Mouse (Mus musculus) midbrain, embryonic 16.5 days (tissue): ENCODE data around the gene Arhgap27. TPM values are rescaled to one million over a fixed set of nuclear protein-coding genes. Genes with fewer than 3 reads are reported as not detected.

Experiments
- ATAC-seq: fragments of 200-750 bp; cut with Nextera tagmentation; 2 replicates; pipeline ENCODE4 v1.8.0; 2017; ENCODE audit warnings: moderate TSS enrichment
- H3K27ac ChIP-seq: fragments of 300-500 bp; sonication (generic); 2 replicates; pipeline ENCODE4 v1.5.1; 2014; ENCODE audit warnings: mild to moderate bottlenecking, low read length, mixed read lengths
- H3K27me3 ChIP-seq: fragments of 300-500 bp; sonication (generic); 2 replicates; pipeline ENCODE4 v1.6.1; 2014; ENCODE audit warnings: low read depth, low read length, mixed read lengths; ENCODE audit not compliant: control insufficient read depth, insufficient read depth
- H3K36me3 ChIP-seq: fragments of 300-500 bp; sonication (generic); 2 replicates; pipeline ENCODE4 v1.6.1; 2014; ENCODE audit warnings: mild to moderate bottlenecking, low read length, moderate library complexity, mixed read lengths; ENCODE audit not compliant: control insufficient read depth, insufficient read depth
- H3K4me1 ChIP-seq: fragments of 300-500 bp; sonication (generic); 2 replicates; pipeline ENCODE4 v1.6.1; 2014; ENCODE audit warnings: mild to moderate bottlenecking, low read length, mixed read lengths; ENCODE audit not compliant: control insufficient read depth, insufficient read depth
- H3K4me2 ChIP-seq: fragments of 300-500 bp; sonication (generic); 2 replicates; pipeline ENCODE4 v1.6.1; 2014; ENCODE audit warnings: mild to moderate bottlenecking, low read length, mixed read lengths
- H3K4me3 ChIP-seq: fragments of 300-500 bp; sonication (generic); 2 replicates; pipeline ENCODE4 v1.5.1; 2014; ENCODE audit warnings: low read depth, mild to moderate bottlenecking, low read length, moderate library complexity, mixed read lengths
- H3K9ac ChIP-seq: fragments of 300-500 bp; sonication (generic); 2 replicates; pipeline ENCODE4 v1.6.1; 2014; ENCODE audit warnings: low read depth, low read length, mixed read lengths
- H3K9me3 ChIP-seq: fragments of 300-500 bp; sonication (generic); replicated peaks from 2 replicates; pipeline ENCODE4 v1.6.1; 2014; ENCODE audit warnings: mild to moderate bottlenecking, low read length, mixed read lengths; ENCODE audit not compliant: control insufficient read depth, poor library complexity, severe bottlenecking
- WGBS: fragments of 180-500 bp; shearing (Covaris S2); extraction: QIAGEN DNeasy Blood & Tissue Kit; methylation state at CpG from one replicate; pipeline ENCODE4 v1.1.7; 2014; 5-methylcytosine and 5-hydroxymethylcytosine counted together
- polyA plus RNA-seq: library from polyadenylated mRNA; unstranded; fragments of >200 nt; fragmentation: Nextera tagmentation; extraction: Ambion mirVana; gene quantifications from 2 replicates; pipeline ENCODE4 v1.2.1, GENCODE M21; 2015

Arhgap27 gene
- polyA plus RNA-seq, 1 experiment from 2014 or later: 4.4 TPM

DNA sequence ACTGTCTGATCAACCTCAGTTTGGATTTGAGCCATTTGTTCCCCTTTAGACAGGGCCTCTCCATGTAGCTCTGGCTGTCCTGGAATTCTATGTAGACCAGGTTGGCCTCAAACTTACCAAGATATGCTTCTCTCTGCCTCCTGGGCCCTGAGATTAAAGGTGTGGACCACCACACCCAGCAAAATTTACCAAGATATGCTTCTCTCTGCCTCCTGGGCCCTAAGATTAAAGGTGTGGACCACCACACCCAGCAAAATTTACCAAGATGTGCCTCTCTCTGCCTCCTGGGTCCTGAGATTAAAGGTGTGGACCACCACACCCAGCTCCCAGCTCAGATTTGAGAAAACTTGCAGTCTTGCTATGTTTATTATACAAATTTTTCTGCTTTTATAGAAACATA is 41.1 kb upstream of the Arhgap27 start:
- Histone ChIP-seq H3K27me3 (no peaks in the 10 kb centered on the region), H3K9ac (no peak overlapping the region), H3K4me2 (no peak overlapping the region), H3K9me3 (no peaks in the 10 kb centered on the region), H3K36me3 (peaks cover 6% of the 10 kb centered on the region; the same call in 1 of the 2 replicates), H3K4me3 (no peak overlapping the region), H3K4me1 (no peaks in the 10 kb centered on the region), H3K27ac (no peak overlapping the region)
- ATAC-seq: no peak

DNA sequence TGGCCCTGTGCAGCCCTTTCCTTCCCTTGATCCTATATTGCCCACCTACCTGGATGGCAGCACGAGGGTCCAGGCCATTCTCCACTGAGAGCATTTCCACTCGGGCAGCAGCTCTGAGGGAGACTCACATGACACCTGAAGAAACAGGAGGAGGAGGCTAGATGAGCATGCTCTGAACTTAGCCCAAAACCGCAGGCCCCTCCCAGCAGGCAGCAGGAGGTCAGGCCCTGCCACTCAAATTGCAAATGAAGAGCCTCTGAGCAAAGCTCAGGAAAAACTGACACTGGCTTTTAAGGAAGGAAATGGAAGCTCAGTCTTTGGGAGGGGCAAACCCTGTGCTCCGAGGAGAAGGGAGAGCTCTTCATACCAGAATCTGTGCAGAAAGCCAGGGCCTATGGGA is 40.3 kb upstream of the Arhgap27 start:
- Histone ChIP-seq H3K4me3 (no peak overlapping the region), H3K4me2 (no peak overlapping the region), H3K27ac (no peak overlapping the region), H3K9ac (no peak overlapping the region), H3K4me1 (no peaks in the 10 kb centered on the region), H3K27me3 (no peaks in the 10 kb centered on the region), H3K36me3 (peaks cover 6% of the 10 kb centered on the region; the same call in 1 of the 2 replicates), H3K9me3 (no peaks in the 10 kb centered on the region)
- ATAC-seq: no peak
- 73% methylated on average over 4 of the region's 4 CpGs for WGBS

DNA sequence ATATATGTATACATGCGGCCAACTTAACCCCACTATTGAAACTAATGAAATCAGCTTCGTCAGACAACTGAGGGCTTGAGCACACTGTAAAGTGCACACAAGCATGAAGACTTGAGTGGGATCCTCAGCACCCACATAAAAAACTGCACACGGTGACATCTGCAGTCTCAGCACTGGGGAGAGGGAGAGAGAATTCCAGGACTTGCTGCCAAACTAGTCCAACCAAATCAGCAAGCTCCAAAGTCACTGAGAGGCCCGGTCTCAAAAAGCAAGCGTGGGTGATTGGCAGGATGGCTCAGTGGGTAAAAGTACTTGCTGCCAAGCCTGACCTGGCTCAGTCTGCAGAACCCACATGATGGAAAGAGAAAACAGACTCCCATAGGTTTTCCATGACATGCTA is 39.2 kb upstream of the Arhgap27 start:
- 94% methylated on average over 5 of the region's 5 CpGs for WGBS
- H3K27me3 ChIP-seq: no peaks in the 10 kb centered on the region
- H3K9ac ChIP-seq: no peak overlapping the region
- no peaks in the 10 kb centered on the region for H3K9me3 ChIP-seq
- no peak overlapping the region for H3K4me3 ChIP-seq
- H3K27ac ChIP-seq: no peak overlapping the region
- no peak for ATAC-seq
- H3K36me3 ChIP-seq: peaks cover 6% of the 10 kb centered on the region; the same call in 1 of the 2 replicates
- no peaks in the 10 kb centered on the region for H3K4me1 ChIP-seq
- no peak overlapping the region for H3K4me2 ChIP-seq

DNA sequence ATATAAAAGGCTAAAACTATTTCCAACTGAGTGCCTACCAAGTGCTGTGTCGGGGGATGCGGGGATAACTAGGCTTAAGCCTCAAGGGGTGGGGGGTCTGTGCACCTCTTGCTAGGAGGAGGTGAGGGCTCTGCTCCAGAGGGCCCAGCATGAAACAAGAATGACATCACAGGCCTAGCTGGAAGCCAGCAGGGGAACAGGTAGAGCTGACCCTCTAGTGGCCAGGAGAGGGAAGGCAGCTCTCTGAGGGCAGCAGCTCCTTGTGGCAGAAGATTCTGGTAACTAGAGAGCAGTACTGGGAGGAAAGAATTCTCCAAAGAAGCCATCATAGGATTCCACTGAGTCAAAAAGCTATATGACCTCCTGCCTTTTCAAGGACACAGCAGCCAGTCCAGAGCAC is 38.7 kb upstream of the Arhgap27 start:
- no peak for ATAC-seq
- Histone ChIP-seq H3K4me3 (no peak overlapping the region), H3K4me2 (no peak overlapping the region), H3K36me3 (peaks cover 6% of the 10 kb centered on the region; the same call in 1 of the 2 replicates), H3K27ac (no peak overlapping the region), H3K9ac (no peak overlapping the region), H3K9me3 (no peaks in the 10 kb centered on the region), H3K27me3 (no peaks in the 10 kb centered on the region), H3K4me1 (no peaks in the 10 kb centered on the region)
- WGBS: 62% methylated on average over 2 of the region's 2 CpGs

DNA sequence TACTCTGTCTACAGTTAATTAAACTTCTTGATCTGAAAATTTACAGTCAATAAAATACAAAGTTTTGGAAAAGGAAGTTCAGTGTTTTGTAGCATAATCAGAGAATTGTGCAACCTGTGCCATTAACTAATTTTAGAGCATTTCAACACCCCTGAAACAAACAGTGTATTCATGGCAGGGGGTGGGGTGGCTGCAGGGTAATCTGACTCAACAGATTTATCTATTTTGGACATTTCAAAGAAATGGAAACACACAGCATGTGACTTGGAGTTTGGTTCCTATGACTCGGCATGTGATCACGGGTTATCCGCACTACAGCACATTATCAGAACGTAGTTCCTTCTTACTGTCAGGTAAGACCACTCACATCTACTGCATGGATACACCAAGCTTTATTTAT is 36.5 kb upstream of the Arhgap27 start:
- peaks cover 14% of the 10 kb centered on the region for H3K36me3 ChIP-seq
- H3K4me1 ChIP-seq: no peaks in the 10 kb centered on the region
- H3K4me2 ChIP-seq: no peak overlapping the region
- H3K27me3 ChIP-seq: no peaks in the 10 kb centered on the region
- no peak overlapping the region for H3K4me3 ChIP-seq
- ATAC-seq: no peak
- no peak overlapping the region for H3K27ac ChIP-seq
- 95% methylated on average over 4 of the region's 4 CpGs for WGBS
- H3K9me3 ChIP-seq: no peaks in the 10 kb centered on the region
- no peak overlapping the region for H3K9ac ChIP-seq

DNA sequence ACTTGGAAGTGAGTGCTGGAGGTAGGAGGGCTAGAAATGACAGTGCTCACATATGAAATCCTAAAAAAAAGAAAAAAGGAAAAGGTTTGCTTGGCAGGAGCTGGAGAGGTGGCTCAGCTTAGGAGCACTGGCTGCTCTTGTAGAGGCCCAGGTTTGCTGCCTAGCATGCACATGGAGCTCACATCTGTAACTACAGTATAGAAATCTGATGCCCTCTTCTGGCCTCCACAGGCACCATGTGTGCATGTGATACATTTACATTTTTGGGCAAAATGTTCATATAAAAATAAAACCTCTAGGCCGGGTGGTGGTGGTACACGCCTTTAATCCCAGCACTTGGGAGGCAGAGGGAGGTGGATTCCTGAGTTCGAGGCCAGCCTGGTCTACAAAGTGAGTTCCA is 35.6 kb upstream of the Arhgap27 start:
- Histone ChIP-seq H3K9ac (no peak overlapping the region), H3K4me3 (no peak overlapping the region), H3K27ac (no peak overlapping the region), H3K9me3 (no peaks in the 10 kb centered on the region), H3K36me3 (peaks cover 17% of the 10 kb centered on the region), H3K27me3 (no peaks in the 10 kb centered on the region), H3K4me2 (no peak overlapping the region), H3K4me1 (no peaks in the 10 kb centered on the region)
- ATAC-seq: no peak
- WGBS: 90% methylated on average over 3 of the region's 3 CpGs

DNA sequence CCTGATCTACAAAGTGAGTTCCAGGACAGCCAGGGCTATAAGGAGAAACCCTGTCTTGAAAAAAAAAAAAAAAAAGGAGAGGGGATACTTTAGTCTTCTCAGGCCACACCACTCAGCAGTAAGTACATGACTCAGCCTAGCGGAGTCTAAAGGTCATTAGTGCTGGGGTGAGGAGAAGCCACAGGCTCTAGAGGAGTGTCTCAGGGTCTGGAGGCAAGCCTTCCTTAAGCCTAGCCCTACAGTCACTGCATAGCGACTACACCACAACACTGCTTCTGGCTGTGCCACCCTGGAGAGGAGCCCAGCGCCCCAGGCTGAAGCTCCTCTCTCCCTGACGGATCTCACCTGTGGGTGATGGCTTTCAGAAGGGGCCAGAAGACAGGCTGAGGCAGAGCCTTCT is 33.2 kb upstream of the Arhgap27 start:
- H3K36me3 ChIP-seq: peaks cover 19% of the 10 kb centered on the region
- H3K4me1 ChIP-seq: no peaks in the 10 kb centered on the region
- H3K9ac ChIP-seq: no peak overlapping the region
- 99% methylated on average over 4 of the region's 4 CpGs for WGBS
- no peak overlapping the region for H3K4me3 ChIP-seq
- H3K27ac ChIP-seq: no peak overlapping the region
- no peak for ATAC-seq
- H3K4me2 ChIP-seq: no peak overlapping the region
- no peaks in the 10 kb centered on the region for H3K27me3 ChIP-seq
- H3K9me3 ChIP-seq: no peaks in the 10 kb centered on the region

DNA sequence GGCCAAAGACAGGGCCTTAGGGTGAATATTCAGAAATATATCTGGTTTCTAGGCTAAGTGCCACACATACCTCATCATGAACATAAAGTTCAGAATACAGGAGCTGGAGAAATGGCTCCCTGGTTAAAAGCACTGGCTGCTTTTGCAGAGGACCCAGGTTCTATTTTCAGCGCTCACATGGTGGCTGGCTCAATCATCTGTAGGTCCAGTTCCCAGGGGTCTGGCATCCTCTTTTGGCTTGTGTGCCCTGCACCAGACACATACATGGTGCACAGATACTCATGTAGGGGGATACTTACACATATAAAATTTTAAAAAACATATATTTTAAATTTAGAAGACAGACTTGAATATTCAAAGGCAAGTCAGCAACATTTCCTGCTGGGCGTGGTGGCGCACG is 32.7 kb upstream of the Arhgap27 start:
- H3K27ac ChIP-seq: no peak overlapping the region
- H3K27me3 ChIP-seq: no peaks in the 10 kb centered on the region
- no peaks in the 10 kb centered on the region for H3K9me3 ChIP-seq
- 93% methylated on average over 4 of the region's 4 CpGs for WGBS
- no peak for ATAC-seq
- peaks cover 19% of the 10 kb centered on the region for H3K36me3 ChIP-seq
- no peak overlapping the region for H3K4me2 ChIP-seq
- H3K4me3 ChIP-seq: no peak overlapping the region
- H3K4me1 ChIP-seq: no peaks in the 10 kb centered on the region
- H3K9ac ChIP-seq: no peak overlapping the region

DNA sequence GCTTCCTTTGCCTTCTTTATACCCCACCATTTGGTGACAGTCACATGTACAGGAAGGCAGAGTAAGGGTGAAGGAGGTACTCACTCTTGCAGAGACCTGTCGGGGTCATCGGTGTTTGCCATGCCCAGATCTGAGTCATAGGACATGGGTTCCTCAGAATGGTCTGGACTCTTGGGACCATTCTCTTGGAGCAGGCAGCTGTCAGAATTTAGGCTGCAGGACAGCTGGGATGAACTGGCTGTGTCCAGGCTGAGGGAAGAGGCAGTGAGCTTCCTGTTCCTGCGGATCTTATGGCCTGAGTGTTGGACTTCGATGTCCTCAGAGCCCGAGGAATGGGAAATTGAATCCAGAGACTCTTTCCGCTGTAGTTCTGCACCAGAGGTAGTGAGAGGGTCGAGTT is 31.1 kb upstream of the Arhgap27 start:
- ATAC-seq: no peak
- H3K9ac ChIP-seq: no peak overlapping the region
- no peaks in the 10 kb centered on the region for H3K4me1 ChIP-seq
- no peaks in the 10 kb centered on the region for H3K27me3 ChIP-seq
- H3K36me3 ChIP-seq: peaks cover 19% of the 10 kb centered on the region
- WGBS: 93% methylated on average over 7 of the region's 7 CpGs
- no peak overlapping the region for H3K4me3 ChIP-seq
- no peak overlapping the region for H3K27ac ChIP-seq
- no peaks in the 10 kb centered on the region for H3K9me3 ChIP-seq
- no peak overlapping the region for H3K4me2 ChIP-seq

DNA sequence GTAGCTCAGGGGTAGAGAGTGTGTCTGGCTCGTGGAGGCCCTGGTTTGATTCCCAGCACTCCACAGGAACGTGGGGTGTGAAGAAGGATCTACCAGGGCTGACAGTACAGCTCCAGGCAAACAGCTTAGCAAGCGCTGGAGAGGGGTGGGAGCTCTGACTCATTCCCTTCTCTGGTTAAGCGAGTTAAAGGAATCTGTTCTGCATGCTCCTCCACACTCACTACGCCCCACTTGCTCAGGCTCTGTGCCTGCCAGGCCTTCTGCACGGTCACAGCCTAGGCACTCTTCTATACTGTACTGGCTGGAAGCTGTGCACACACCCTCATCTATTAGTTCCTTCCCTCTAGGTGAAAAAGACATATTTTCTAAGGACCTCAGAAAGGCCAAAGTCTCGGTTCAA is 30.5 kb upstream of the Arhgap27 start:
- Histone ChIP-seq H3K9me3 (no peaks in the 10 kb centered on the region), H3K4me2 (no peak overlapping the region), H3K4me3 (no peak overlapping the region), H3K4me1 (no peaks in the 10 kb centered on the region), H3K27me3 (no peaks in the 10 kb centered on the region), H3K36me3 (peaks cover 23% of the 10 kb centered on the region), H3K27ac (no peak overlapping the region), H3K9ac (no peak overlapping the region)
- no peak for ATAC-seq
- 94% methylated on average over 7 of the region's 7 CpGs for WGBS
